Mouse (Mus musculus): ENCODE results near the gene Gbx2.

GRCm38 (mm10) chr1:89977261-89977660, 46.3 kb upstream of the Gbx2 start:
- TF ChIP-seq CTCF (IDR thresholded peaks at IDR 0.05; ENCODE audit: extremely low read depth, insufficient read length, insufficient replicate concordance, low read depth, low read length) (no peak), POLR2A (IDR thresholded peaks at IDR 0.05; ENCODE audit: low read depth, low read length) (no peak)
